Mouse (Mus musculus): Measurements from ENCODE around the gene Prc1.
"Not testable (repeated sequence)": the region's sequence is repeated elsewhere in the genome, so short reads cannot be mapped to it uniquely, and the experiment has no call there.

Prc1 gene

GRCm38 (mm10) chr7:80307766-80308165 is 13.5 kb downstream of the Prc1 start:
- H3K36me3 ChIP-seq (ENCODE audit: control insufficient read depth, insufficient read depth, low read length, poor library complexity, severe bottlenecking), result no peaks in the 10 kb centered on the region
- DNase-seq (ENCODE audit: low read depth, low spot score), result peak; percentile 40
- no peaks in the 10 kb centered on the region for H3K27me3 ChIP-seq (ENCODE audit: control insufficient read depth, insufficient read depth, low read length, poor library complexity, severe bottlenecking)

GRCm38 (mm10) chr7:80310771-80311170 is 16.5 kb downstream of the Prc1 start:
- no peak for DNase-seq (ENCODE audit: low read depth, low spot score)
- H3K27me3 ChIP-seq (ENCODE audit: control insufficient read depth, insufficient read depth, low read length, poor library complexity, severe bottlenecking), result no peaks in the 10 kb centered on the region
- H3K36me3 ChIP-seq (ENCODE audit: control insufficient read depth, insufficient read depth, low read length, poor library complexity, severe bottlenecking), result no peaks in the 10 kb centered on the region

DNA sequence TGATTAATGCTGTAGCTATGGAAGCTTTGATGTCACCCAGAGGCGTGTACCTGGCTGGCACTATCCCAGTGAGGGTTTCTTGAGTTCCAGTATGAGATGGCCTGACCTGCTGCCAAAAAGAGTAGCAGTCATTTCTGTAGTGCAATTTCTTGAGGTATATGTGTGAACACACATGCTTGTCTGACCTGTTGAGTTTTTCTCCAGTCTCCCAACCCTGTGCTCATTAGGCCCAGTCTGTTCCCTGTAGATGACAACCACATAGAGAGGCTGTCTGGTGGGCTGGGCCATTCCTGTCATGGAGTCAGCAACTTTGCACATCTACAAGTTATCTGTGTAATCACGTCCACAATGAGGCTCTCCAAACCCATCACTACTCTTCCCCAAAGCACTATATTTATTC is 21.5 kb downstream of the Prc1 start:
- DNase-seq (ENCODE audit: low read depth, low spot score), result no peak
- H3K27me3 ChIP-seq (ENCODE audit: control insufficient read depth, insufficient read depth, low read length, poor library complexity, severe bottlenecking), result no peaks in the 10 kb centered on the region
- no peaks in the 10 kb centered on the region for H3K36me3 ChIP-seq (ENCODE audit: control insufficient read depth, insufficient read depth, low read length, poor library complexity, severe bottlenecking)

GRCm38 (mm10) chr7:80317439-80318115 is 23.3 kb downstream of the Prc1 start:
- no peaks in the 10 kb centered on the region for H3K36me3 ChIP-seq (ENCODE audit: control insufficient read depth, insufficient read depth, low read length, poor library complexity, severe bottlenecking)
- no peaks in the 10 kb centered on the region for H3K27me3 ChIP-seq (ENCODE audit: control insufficient read depth, insufficient read depth, low read length, poor library complexity, severe bottlenecking)
- no peak for DNase-seq (ENCODE audit: low read depth, low spot score)

GRCm38 (mm10) chr7:80318670-80319069 is 24.4 kb downstream of the Prc1 start:
- Histone ChIP-seq H3K27me3 (ENCODE audit: control insufficient read depth, insufficient read depth, low read length, poor library complexity, severe bottlenecking) (no peaks in the 10 kb centered on the region), H3K36me3 (ENCODE audit: control insufficient read depth, insufficient read depth, low read length, poor library complexity, severe bottlenecking) (no peaks in the 10 kb centered on the region)
- DNase-seq (ENCODE audit: low read depth, low spot score), result no peak

DNA sequence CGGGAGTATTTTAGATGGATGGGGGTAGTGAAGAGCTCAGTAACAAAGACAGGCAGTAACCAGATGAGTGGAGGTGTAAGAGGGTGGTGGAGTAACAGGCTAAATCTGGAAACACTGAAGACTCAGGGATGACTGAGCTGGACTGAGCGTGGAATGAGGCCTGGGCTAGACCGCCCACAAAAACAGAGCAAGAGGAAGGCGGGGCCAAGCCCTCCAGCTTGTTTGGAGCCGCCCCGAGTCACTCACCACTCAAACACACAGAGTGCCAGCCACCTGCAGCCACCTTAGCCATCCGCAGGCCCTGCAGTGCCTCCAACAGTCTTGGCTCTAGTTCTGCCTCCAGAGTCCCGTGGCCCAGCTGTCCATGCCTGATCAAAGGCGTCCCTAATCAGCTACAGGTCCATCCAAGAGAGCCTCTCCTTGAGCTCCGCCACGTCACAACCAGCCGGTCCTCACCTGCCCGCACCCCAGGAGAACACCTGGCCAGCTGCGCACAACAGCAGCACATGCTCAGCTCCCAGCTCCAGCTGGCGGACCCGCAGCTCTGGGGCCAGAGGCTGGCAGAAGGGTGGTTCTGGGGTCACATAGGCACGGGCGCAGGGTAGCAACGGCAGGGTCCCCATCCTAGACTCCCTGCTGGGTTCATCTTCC is 25.7 kb downstream of the Prc1 start:
- no peak for DNase-seq (ENCODE audit: low read depth, low spot score)
- H3K36me3 ChIP-seq (ENCODE audit: control insufficient read depth, insufficient read depth, low read length, poor library complexity, severe bottlenecking), result no peaks in the 10 kb centered on the region

GRCm38 (mm10) chr7:80323336-80323735 is 29.1 kb downstream of the Prc1 start:
- DNase-seq (ENCODE audit: low read depth, low spot score), result no peak

More for the DNA sequence above, 25.7 kb downstream of the Prc1 start:
- no peaks in the 10 kb centered on the region for H3K27me3 ChIP-seq (ENCODE audit: control insufficient read depth, insufficient read depth, low read length, poor library complexity, severe bottlenecking)

DNA sequence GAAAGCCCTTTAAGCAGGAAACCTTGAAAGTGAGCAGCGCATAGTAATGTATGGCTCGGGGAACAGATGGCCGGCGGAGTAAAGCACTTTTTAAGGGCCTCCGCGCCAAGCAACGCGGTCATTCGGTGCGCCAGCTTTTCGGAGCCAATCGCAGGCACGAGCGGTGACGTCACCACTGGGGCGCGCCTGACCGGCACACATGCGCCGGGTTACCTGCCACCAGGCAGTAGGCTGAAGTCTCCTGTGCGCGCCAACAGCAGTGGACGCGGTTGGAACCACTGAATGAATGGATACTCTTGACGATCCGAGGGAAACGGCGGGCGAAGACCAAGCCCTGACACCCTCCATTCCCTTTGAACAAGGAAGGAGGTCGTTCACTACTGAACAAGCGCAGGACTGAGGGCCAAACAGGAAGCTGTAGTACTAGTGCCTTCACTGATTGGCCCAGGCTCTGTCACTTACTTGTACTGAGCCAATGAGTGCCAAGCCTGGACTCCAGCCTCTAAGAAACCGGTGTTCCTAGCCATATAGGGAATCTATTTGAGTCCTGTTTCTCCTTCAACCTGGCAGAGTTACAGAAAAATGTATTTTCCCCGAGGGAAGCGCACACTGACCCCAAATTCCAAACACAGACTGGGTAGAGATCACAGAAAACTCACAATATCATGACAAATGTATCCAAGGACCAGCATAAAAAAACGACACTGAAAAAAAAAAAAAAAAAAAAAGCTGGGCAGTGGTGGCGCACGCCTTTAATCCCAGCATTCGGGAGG is 30.0 kb downstream of the Prc1 start, which contains the start of gene Rccd1:
Rccd1 (minus strand) TSS at position 412 of the 773 bp plus-strand sequence.
- H3K36me3 ChIP-seq (ENCODE audit: control insufficient read depth, insufficient read depth, low read length, poor library complexity, severe bottlenecking), result peaks cover 7% of the 10 kb centered on the region
- DNase-seq (ENCODE audit: low read depth, low spot score), result peak; percentile 95

More at GRCm38 (mm10) chr7:80323336-80323735, 29.1 kb downstream of the Prc1 start:
- H3K27me3 ChIP-seq (ENCODE audit: control insufficient read depth, insufficient read depth, low read length, poor library complexity, severe bottlenecking), result no peaks in the 10 kb centered on the region
- peaks cover 2% of the 10 kb centered on the region for H3K36me3 ChIP-seq (ENCODE audit: control insufficient read depth, insufficient read depth, low read length, poor library complexity, severe bottlenecking)

DNA sequence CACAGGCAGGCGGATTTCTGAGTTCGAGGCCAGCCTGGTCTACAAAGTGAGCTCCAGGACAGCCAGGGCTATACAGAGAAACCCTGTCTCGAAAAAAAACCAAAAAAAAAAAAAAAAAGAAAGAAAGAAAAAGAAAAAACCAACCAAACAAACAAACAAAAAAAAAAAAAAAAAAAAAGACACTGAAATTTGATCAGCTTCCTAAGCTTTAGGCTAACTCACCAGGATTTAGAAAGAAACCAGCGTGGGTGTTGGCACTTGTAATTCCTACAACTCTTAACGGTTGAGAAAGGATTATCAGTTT is 30.5 kb downstream of the Prc1 start:
- not testable (repeated sequence) for H3K36me3 ChIP-seq (ENCODE audit: control insufficient read depth, insufficient read depth, low read length, poor library complexity, severe bottlenecking); H3K27me3 ChIP-seq (ENCODE audit: control insufficient read depth, insufficient read depth, low read length, poor library complexity, severe bottlenecking); DNase-seq (ENCODE audit: low read depth, low spot score)

More for the DNA sequence above, 30.0 kb downstream of the Prc1 start, which contains the start of gene Rccd1:
- H3K27me3 ChIP-seq (ENCODE audit: control insufficient read depth, insufficient read depth, low read length, poor library complexity, severe bottlenecking), result no peaks in the 10 kb centered on the region

- no peaks in the 10 kb centered on the region for H3K27me3 ChIP-seq (ENCODE audit: control insufficient read depth, insufficient read depth, low read length, poor library complexity, severe bottlenecking)
- peaks cover 12% of the 10 kb centered on the region for H3K36me3 ChIP-seq (ENCODE audit: control insufficient read depth, insufficient read depth, low read length, poor library complexity, severe bottlenecking)
- no peak for DNase-seq (ENCODE audit: low read depth, low spot score)
Measured at GRCm38 (mm10) chr7:80325292-80325868, 31.1 kb downstream of the Prc1 start.

DNA sequence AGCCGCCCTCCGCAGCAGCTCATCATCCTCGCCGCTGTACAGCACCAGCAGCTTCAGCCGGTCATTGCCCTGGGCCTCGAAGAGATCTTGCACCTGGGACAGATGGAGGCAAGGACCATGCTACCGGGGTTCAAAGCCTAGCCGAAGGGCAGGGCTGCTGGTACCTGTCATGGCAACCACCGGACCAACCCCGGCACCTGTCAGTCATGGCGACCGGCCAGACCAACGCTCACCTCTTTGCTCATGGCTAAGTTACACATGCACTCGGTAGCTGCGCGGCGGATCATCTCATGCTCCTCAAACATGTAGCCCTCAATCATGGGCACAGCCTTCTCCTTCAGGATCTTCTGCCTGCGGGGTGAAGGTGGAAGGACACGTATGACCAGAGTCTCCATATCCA is 31.8 kb downstream of the Prc1 start:
- DNase-seq (ENCODE audit: low read depth, low spot score), result no peak
- Histone ChIP-seq H3K27me3 (ENCODE audit: control insufficient read depth, insufficient read depth, low read length, poor library complexity, severe bottlenecking) (no peaks in the 10 kb centered on the region), H3K36me3 (ENCODE audit: control insufficient read depth, insufficient read depth, low read length, poor library complexity, severe bottlenecking) (peaks cover 19% of the 10 kb centered on the region)

GRCm38 (mm10) chr7:80330278-80330677 is 36.0 kb downstream of the Prc1 start:
- DNase-seq (ENCODE audit: low read depth, low spot score), result no peak
- Histone ChIP-seq H3K36me3 (ENCODE audit: control insufficient read depth, insufficient read depth, low read length, poor library complexity, severe bottlenecking) (peaks cover 45% of the 10 kb centered on the region), H3K27me3 (ENCODE audit: control insufficient read depth, insufficient read depth, low read length, poor library complexity, severe bottlenecking) (no peaks in the 10 kb centered on the region)

DNA sequence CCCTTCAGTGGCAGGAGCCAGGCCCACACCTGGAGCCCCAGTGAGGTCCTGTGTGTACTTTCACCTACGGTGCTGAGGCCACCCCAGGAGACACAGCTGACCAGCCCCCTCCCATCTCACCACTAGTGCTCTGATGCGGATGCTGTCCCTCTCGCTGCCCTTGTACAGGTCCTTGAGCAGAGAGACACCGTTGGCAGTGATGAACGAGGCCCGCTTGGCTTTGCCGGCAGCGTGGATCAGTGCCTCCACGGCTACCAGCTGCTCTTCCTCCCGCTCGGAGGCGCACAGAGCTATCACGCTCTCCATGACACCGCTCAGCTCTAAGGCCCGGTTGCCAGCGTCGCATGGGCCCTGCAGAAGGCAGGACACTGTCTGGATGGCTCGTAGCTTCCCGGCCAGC is 37.2 kb downstream of the Prc1 start:
- peaks cover 50% of the 10 kb centered on the region for H3K36me3 ChIP-seq (ENCODE audit: control insufficient read depth, insufficient read depth, low read length, poor library complexity, severe bottlenecking)

DNA sequence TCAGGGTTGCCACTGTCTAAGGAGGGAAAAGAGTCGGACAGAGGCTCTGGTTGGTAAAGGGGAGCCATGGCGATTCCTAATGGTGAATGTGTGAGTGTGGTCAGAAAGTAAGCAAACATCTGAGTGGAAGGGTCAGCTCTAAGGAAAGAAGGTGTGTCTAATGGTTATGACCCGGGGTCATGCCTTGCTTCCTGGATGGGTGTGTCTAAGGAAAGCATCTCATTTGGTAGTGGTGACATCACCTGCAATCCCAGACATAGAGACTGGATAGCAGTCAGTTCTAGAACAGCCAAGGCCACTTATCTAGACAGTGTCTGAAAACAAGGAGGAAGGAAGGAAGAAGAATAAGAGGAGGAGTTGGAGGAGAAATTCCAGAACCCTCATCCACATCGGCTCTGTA is 40.6 kb downstream of the Prc1 start:
- DNase-seq (ENCODE audit: low read depth, low spot score), result no peak
- Histone ChIP-seq H3K27me3 (ENCODE audit: control insufficient read depth, insufficient read depth, low read length, poor library complexity, severe bottlenecking) (no peaks in the 10 kb centered on the region), H3K36me3 (ENCODE audit: control insufficient read depth, insufficient read depth, low read length, poor library complexity, severe bottlenecking) (peaks cover 40% of the 10 kb centered on the region)

More for the DNA sequence above, 37.2 kb downstream of the Prc1 start:
- DNase-seq (ENCODE audit: low read depth, low spot score), result no peak
- H3K27me3 ChIP-seq (ENCODE audit: control insufficient read depth, insufficient read depth, low read length, poor library complexity, severe bottlenecking), result no peaks in the 10 kb centered on the region

- no peak for DNase-seq (ENCODE audit: low read depth, low spot score)
- Histone ChIP-seq H3K27me3 (ENCODE audit: control insufficient read depth, insufficient read depth, low read length, poor library complexity, severe bottlenecking) (no peaks in the 10 kb centered on the region), H3K36me3 (ENCODE audit: control insufficient read depth, insufficient read depth, low read length, poor library complexity, severe bottlenecking) (peaks cover 26% of the 10 kb centered on the region)
Measured at GRCm38 (mm10) chr7:80336932-80337331, 42.7 kb downstream of the Prc1 start.

All from splenic B cell, adult 2 months (primary cell).